Mouse (Mus musculus): ENCODE measurements around the gene Olfr945.

Olfr945 gene

GRCm38 (mm10) chr9:39276718-39277117, at the start of gene Olfr945:
Gene Olfr945, minus strand, starts transcription at chr9:39276818.
- DNase-seq (ENCODE audit: low read depth), result no peak

- no peak for DNase-seq (ENCODE audit: low read depth)
These were observed 49.3 kb upstream of the Olfr945 start, which contains the start of gene Olfr948 for GRCm38 (mm10) chr9:39325945-39326344. Gene Olfr948, minus strand, starts transcription at chr9:39326045.

DNA sequence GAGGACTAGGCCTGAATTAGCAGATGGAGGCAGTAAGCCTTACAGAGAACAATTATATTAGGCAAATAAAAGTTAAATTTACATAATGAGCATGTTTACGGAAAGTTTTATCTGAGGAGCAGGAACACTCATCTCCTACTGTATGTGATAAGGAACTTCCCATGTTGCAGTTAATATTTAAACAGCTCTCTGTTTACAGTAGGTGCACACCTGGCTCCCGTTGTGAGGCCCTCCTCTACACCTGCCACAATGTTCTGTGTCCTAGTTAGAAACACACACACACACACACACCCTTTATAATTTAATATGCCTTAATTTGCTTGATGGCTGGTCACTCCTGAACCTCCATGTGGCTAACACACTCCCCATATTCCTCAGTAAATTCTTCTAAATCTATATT, 10.5 kb upstream of the Olfr945 start:
- DNase-seq (ENCODE audit: low read depth), result no peak

GRCm38 (mm10) chr9:39249894-39250293, 26.7 kb downstream of the Olfr945 start, which contains the start of gene Olfr1537:
Gene Olfr1537, minus strand, starts transcription at chr9:39249994.
- DNase-seq (ENCODE audit: low read depth), result no peak

Data from c-Kit-positive CD71-negative TER-119-negative erythroid progenitor cells, embryonic 14.5 days (primary cell).